Mouse (Mus musculus): ENCODE results near the gene Rras.

Gene Rras

DNA sequence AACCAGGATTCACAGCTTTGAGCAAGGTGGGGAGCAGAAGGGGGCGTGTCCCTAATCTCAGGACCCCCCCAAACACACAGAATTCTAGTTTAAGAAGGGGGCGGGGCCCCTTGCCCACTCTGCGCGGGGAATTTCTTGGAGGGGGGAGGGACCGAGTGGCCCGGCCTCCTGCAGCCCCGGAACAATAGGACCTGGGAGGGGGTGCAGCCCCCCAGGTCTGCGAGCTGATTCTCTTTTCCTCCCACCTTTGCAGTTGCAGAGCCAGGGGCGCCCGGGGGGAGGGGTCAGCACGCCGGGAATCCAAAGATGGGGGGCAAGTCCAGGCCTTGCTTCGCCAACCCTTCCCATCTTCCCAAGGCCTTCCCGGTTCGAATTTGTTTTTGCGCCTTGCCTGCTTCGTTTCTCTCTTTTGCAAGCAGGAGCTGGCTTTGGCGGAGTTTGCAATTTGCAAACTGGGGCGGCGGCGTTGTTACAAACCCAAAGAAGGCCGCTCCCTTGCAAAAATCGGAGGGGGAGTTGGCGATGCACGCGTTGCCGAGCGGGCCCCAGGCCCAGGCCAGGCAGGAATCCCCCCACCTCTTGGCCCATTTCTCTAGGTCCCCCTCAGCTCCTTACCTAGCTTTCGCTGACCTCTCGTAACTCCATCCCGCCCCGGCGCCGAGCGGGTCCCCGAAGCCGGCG is 34.6 kb downstream of the Rras start:
- DNase-seq (ENCODE audit: low read depth, low spot score) = peak; percentile 74

DNA sequence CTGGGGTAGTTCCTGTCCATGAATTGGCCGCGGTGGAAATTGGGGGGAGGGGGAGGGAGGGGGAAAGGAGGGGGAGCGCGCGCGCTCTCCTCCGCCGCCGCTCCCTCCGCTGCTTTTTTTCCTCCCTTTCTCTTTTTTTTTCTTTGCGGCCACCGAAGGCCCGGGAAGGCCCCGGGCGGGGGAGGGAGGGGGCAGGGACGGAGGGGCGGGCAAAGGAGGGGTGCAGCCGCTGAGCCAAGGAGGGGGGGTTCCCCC is 35.0 kb downstream of the Rras start, which contains the start of gene Prr12:
TSS of gene Prr12 (minus strand) at position 20 of the 255 bp plus-strand sequence.
- DNase-seq (ENCODE audit: low read depth, low spot score) = no peak

- DNase-seq (ENCODE audit: low read depth, low spot score) = peak; percentile 93
Observed at GRCm38 (mm10) chr7:45053117-45053930, 35.6 kb downstream of the Rras start.

DNA sequence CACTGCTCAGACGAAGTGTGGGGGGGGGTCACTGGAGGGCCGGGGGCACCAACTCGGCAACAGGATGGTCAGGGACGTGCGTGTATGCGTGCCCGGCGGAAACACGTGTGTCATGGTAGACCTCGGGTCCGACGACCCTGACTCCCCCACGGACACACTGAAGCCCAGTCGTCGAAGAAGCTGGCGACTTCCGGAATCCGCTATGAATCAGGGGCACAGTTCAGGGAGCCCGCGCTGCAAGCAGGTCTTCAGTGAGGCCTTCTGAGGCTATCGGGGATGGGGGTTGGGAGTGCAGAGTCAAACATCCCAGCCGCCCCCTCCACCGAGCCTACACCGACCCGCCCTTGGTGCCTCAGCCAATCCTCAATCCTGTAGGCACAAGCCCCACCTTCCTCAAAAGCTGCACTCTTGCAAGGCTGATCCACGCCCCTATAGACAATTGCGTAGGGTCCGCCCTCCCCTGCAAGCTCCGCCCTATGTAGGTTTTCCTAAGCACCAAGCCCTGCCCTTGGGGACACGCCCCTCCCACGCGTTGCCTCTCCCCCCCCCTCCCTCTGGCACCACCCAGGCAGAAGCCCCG is 36.3 kb downstream of the Rras start:
- peak; percentile 99 for DNase-seq (ENCODE audit: low read depth, low spot score)

GRCm38 (mm10) chr7:45056329-45056971 is 38.7 kb downstream of the Rras start:
- no peak for DNase-seq (ENCODE audit: low read depth, low spot score)

DNA sequence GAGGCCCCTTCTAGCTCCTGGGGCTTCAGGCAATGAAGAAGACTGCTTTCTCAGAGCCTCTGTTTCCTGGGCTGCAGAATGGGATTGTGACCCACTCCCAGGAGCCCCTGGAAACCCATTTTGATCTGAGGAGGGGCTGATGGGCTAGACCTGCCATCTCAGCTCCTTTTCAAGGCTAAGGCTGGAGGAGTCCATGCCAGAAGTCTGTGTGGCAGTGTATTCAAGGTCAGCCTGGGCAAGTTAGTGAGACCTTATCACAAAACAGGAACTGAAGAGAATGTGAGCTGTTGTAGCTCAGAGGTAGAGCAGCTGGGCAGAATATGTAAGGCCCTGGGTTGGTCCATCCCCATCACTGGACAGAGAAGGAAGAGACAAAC is 39.2 kb downstream of the Rras start:
- no peak for DNase-seq (ENCODE audit: low read depth, low spot score)

- no peak for DNase-seq (ENCODE audit: low read depth, low spot score)
Observed at GRCm38 (mm10) chr7:45058607-45059571, 41.1 kb downstream of the Rras start.

DNA sequence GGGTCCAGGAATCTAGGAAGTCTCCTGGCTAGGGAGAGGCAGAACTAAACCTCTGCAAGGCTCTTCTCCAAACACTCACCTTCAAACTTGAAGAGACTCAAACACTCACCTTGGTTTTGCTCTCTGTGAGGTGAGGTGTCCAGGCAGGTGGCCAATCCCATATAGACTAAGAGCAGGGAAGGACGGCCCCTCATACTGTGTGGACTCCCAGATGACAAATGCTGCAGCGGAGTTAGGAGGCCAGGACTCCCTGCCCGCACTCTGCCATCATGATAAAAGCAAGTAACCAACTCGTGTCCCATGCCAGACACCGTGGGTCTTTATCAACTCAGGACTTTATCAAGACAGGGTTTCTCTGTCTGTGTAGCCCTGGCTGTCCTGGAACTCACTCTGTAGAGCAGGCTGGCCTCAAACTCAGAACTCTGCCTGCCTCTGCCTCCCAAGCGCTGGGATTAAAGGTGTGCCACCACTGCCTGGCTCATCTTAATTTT is 42.9 kb downstream of the Rras start:
- no peak for DNase-seq (ENCODE audit: low read depth, low spot score)

DNA sequence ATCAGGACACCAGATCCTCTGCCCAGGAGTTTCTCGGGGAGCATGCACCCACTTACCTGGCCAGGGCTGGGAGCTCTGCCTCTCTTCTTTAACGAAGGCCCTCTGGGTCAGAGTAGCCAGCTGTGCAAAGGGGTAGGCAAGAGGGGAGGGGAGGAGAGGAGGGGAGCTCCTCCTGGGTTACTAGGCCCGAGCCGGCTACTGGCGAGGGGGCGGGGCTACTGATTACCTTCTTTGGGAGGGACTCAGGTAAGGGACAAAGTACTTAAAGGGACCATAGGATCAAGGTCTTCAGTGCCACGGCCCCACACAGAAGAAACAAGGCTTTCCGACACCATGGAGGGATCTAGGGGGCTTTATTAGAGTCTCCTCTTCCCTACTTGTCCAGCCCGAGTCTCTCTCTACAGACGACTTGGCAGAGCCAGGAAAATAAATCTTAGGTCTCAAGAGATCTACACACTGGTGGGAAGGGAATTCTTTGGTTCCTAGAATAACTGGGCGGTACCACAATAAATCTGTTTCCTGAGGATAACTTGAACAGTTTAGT is 43.8 kb downstream of the Rras start:
- peak; percentile 37 for DNase-seq (ENCODE audit: low read depth, low spot score)

DNA sequence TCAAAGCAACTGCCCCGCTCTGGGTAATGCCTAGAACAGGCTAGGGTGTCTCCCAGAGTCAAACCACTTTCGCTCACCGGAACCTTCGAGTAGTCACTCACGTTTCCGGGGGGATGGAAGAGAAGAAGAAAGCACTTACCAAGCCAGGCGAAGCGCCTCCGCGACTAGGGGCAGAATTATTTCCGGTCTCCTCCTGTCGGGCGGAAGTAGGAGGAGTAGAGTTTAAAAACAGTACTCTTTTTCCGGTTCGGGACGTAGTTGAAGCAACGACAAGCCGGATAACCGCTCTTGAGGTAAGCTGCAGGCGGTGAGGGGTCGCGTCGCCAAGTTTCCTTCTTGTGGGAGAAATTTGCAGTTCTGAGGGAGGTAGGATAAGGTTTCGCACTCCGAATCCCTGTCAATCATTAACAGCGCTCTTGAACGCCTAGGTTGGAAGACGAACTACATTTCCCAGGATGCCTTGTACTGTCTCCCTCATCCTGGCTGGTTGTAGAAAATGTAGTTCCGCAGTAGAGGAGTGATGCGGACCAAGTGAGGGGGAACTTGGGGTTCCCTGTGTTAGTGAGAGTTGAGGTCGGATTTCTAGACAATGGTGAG is 44.6 kb downstream of the Rras start, which contains the start of the genes Nosip and Prrg2:
TSS of gene Nosip (plus strand) at position 191 of the 597 bp plus-strand sequence.
TSS of gene Prrg2 (minus strand) at position 439 of the 597 bp plus-strand sequence.
- DNase-seq (ENCODE audit: low read depth, low spot score) = peak; percentile 99

GRCm38 (mm10) chr7:45067190-45067999 is 49.6 kb downstream of the Rras start:
- DNase-seq (ENCODE audit: low read depth, low spot score) = no peak

DNA sequence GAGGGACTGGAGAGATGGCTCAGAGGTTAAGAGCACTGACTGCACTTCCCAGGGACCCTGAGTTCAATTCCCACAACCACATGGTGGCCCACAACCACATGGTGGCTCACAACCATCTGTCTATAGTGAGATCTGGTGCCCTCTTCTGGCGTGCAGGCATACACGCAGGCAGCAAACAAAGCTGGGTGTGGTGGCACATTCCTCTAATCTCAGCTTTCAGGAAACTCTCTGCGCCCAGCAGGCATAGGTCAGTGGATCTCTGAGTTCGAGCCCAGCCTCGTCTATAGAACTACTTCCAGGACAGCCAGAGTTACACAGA is 50.2 kb downstream of the Rras start:
- DNase-seq (ENCODE audit: low read depth, low spot score) = peak; percentile 86

DNA sequence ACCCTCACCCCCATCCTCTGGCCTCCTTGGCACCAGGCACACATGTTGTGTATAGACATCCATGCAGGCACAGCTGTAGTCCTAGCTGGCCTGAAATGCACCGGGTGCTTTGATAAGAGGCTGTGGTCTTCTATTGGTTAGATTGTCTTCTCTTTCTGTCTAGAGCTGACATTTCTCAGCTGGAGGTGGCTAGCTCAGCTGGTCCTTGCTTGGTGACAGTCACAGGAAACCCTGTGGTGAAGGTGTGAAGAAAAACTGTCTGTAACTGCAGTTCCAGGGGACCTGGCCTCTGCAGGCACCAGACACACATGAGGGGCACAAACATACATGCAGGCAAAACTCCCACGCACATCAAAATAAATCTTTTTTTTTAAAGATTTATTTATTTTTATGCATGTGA is 51.9 kb downstream of the Rras start:
- no peak for DNase-seq (ENCODE audit: low read depth, low spot score)
